Mouse (Mus musculus) embryonic facial prominence, embryonic 14.5 days (tissue): ENCODE results near the gene Zyx. TPM values are rescaled to one million over a fixed set of nuclear protein-coding genes. Genes with fewer than 3 reads are reported as not detected.

Experiments
- ATAC-seq: fragments of 200-750 bp; cut with Nextera tagmentation; 2 replicates; pipeline ENCODE4 v1.8.0; 2017; ENCODE audit warnings: low read depth, moderate number of reproducible peaks, moderate TSS enrichment
- DNase-seq: peaks from one replicate; pipeline ENCODE4 v3.0.0-alpha.2; 2015; ENCODE audit warnings: low spot score
- H3K27ac ChIP-seq: fragments of 300-500 bp; sonication (generic); replicated peaks from 2 replicates; pipeline ENCODE4 v1.5.1; 2014; ENCODE audit warnings: low read depth, mild to moderate bottlenecking, low read length, moderate library complexity
- H3K27me3 ChIP-seq: fragments of 300-500 bp; sonication (generic); replicated peaks from 2 replicates; pipeline ENCODE4 v1.6.1; 2014; ENCODE audit warnings: low read length; ENCODE audit not compliant: control insufficient read depth, insufficient read depth
- H3K36me3 ChIP-seq: fragments of 300-500 bp; sonication (generic); 2 replicates; pipeline ENCODE4 v1.6.1; 2014; ENCODE audit warnings: low read length, mixed read lengths; ENCODE audit not compliant: control insufficient read depth, insufficient read depth
- H3K4me1 ChIP-seq: fragments of 300-500 bp; sonication (generic); 2 replicates; pipeline ENCODE4 v1.6.1; 2014; ENCODE audit warnings: antibody characterized with exemption, low read length; ENCODE audit not compliant: control insufficient read depth, insufficient read depth
- H3K4me2 ChIP-seq: fragments of 300-500 bp; sonication (generic); 2 replicates; pipeline ENCODE4 v1.6.1; 2014; ENCODE audit warnings: low read depth, mild to moderate bottlenecking, low read length, moderate library complexity, mixed read lengths
- H3K4me3 ChIP-seq: fragments of 300-500 bp; sonication (generic); 2 replicates; pipeline ENCODE4 v1.5.1; 2014; ENCODE audit warnings: low read depth, mild to moderate bottlenecking, low read length
- H3K9ac ChIP-seq: fragments of 300-500 bp; sonication (generic); 2 replicates; pipeline ENCODE4 v1.6.1; 2014; ENCODE audit warnings: low read depth, mild to moderate bottlenecking, low read length, moderate library complexity, mixed read lengths
- H3K9me3 ChIP-seq: fragments of 300-500 bp; sonication (generic); 2 replicates; pipeline ENCODE4 v1.6.1; 2016; ENCODE audit warnings: low read length; ENCODE audit not compliant: control insufficient read depth
- WGBS: fragments of 180-500 bp; shearing (Covaris S2); extraction: QIAGEN DNeasy Blood & Tissue Kit; methylation state at CpG from one replicate; pipeline ENCODE4 v1.1.7; 2014; 5-methylcytosine and 5-hydroxymethylcytosine counted together
- polyA plus RNA-seq: library from polyadenylated mRNA; unstranded; fragments of >200 nt; fragmentation: Nextera tagmentation; extraction: Ambion mirVana; gene quantifications from 2 replicates; pipeline ENCODE4 v1.2.1, GENCODE M21; 2014

Gene Zyx
- polyA plus RNA-seq, 1 experiment from 2014 or later: 156 TPM

DNA sequence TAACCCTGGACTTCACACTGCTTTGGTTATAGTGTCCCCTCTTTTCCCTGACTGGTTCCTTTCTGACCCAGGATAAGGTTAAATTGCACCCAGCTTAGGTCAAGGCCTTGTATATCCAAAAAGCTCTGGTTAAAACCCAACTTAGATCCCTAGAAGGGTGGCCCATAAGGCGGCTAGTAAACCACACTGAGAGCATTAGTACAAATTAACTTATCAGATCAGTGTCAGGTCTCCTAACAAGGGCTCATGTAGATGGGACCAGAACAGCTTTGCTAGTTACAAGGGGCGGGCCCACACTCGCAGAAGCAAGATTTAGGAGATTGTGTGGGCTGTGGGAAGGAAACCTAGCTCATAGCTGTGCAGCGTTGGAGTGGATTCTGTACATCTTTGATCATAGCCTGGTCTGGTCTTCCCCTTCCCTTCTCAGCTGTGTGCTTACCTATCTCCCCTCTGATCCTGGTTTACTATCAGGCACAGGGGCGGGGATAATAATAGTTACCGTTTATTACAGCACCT lies 27.1 kb downstream of the Zyx start:
- no peak for ATAC-seq

DNA sequence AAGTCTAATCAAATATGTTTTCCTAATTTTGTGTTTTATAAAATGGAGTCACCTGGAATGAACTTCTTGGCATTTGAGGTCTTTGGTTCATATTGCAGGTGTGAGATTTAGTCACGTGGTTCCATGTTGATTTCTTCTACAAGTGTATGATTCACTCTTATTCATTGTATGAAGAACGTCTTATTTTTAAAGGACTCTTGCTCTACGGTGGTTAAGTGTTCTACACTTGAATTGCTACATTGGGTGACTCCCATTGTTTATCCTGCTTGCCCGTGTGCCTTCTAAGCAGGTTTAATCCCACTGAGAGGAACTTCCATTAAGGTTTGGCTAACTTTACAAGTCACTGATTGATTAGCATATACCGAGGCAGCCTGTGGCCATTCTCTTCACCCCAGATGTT lies 27.9 kb downstream of the Zyx start:
- H3K9ac ChIP-seq: no peak overlapping the region
- no peaks in the 10 kb centered on the region for H3K36me3 ChIP-seq
- H3K27me3 ChIP-seq: no peaks in the 10 kb centered on the region
- H3K4me2 ChIP-seq: no peak overlapping the region
- H3K4me1 ChIP-seq: peaks cover 16% of the 10 kb centered on the region
- H3K9me3 ChIP-seq: no peaks in the 10 kb centered on the region
- no peak overlapping the region for H3K27ac ChIP-seq
- H3K4me3 ChIP-seq: no peak overlapping the region
- WGBS: 75% methylated on average over 5 of the region's 5 CpGs
- ATAC-seq (no peak), DNase-seq (no peak)

More for the DNA sequence above, 27.1 kb downstream of the Zyx start:
- Histone ChIP-seq H3K27me3 (no peaks in the 10 kb centered on the region), H3K4me3 (no peak overlapping the region), H3K9ac (no peak overlapping the region), H3K9me3 (no peaks in the 10 kb centered on the region), H3K4me2 (no peak overlapping the region), H3K4me1 (peaks cover 18% of the 10 kb centered on the region), H3K36me3 (no peaks in the 10 kb centered on the region), H3K27ac (no peak overlapping the region)
- 69% methylated on average over 6 of the region's 6 CpGs for WGBS
- no peak for DNase-seq

- DNase-seq: no peak
- H3K4me3 ChIP-seq: no peak overlapping the region
- H3K27me3 ChIP-seq: no peaks in the 10 kb centered on the region
- 31% methylated on average over 3 of the region's 3 CpGs for WGBS
- H3K4me1 ChIP-seq: peaks cover 4% of the 10 kb centered on the region; the same call in 1 of the 2 replicates
- no peak overlapping the region for H3K27ac ChIP-seq
- H3K4me2 ChIP-seq: no peak overlapping the region
- no peaks in the 10 kb centered on the region for H3K36me3 ChIP-seq
- no peaks in the 10 kb centered on the region for H3K9me3 ChIP-seq
- H3K9ac ChIP-seq: no peak overlapping the region
- ATAC-seq: no peak
Observed at GRCm38 (mm10) chr6:42379551-42379950, 30.1 kb downstream of the Zyx start.

- H3K27me3 ChIP-seq: no peaks in the 10 kb centered on the region
- peak overlapping the region; percentile 11; the same call in 1 of the 2 replicates for H3K4me2 ChIP-seq
- H3K9ac ChIP-seq: no peak overlapping the region
- no peak overlapping the region for H3K27ac ChIP-seq
- H3K36me3 ChIP-seq: no peaks in the 10 kb centered on the region
- WGBS: 8% methylated on average over 8 of the region's 8 CpGs
- no peaks in the 10 kb centered on the region for H3K4me1 ChIP-seq
- H3K4me3 ChIP-seq: no peak overlapping the region
- no peaks in the 10 kb centered on the region for H3K9me3 ChIP-seq
- DNase-seq (peak; percentile 45), ATAC-seq (no peak)
Observed at GRCm38 (mm10) chr6:42380416-42381144, 31.1 kb downstream of the Zyx start.

- H3K4me2 ChIP-seq: no peak overlapping the region
- ATAC-seq: no peak
- no peak overlapping the region for H3K9ac ChIP-seq
- H3K27ac ChIP-seq: peak overlapping the region; percentile 47; the same call in 1 of the 2 replicates
- no peak for DNase-seq
- H3K4me1 ChIP-seq: no peaks in the 10 kb centered on the region
- no peaks in the 10 kb centered on the region for H3K36me3 ChIP-seq
- H3K9me3 ChIP-seq: no peaks in the 10 kb centered on the region
- WGBS: 34% methylated on average over 2 of the region's 2 CpGs
- H3K4me3 ChIP-seq: no peak overlapping the region
- H3K27me3 ChIP-seq: no peaks in the 10 kb centered on the region
Observed at GRCm38 (mm10) chr6:42381221-42381620, 31.8 kb downstream of the Zyx start.

- Histone ChIP-seq H3K9ac (no peak overlapping the region), H3K4me1 (no peaks in the 10 kb centered on the region), H3K4me3 (no peak overlapping the region), H3K27me3 (no peaks in the 10 kb centered on the region), H3K9me3 (no peaks in the 10 kb centered on the region), H3K4me2 (no peak overlapping the region), H3K36me3 (no peaks in the 10 kb centered on the region), H3K27ac (peak overlapping the region; percentile 47; the same call in 1 of the 2 replicates)
- DNase-seq (peak; percentile 33), ATAC-seq (peak; percentile 35; the same call in 1 of the 2 replicates)
- WGBS: 47% methylated on average over 9 of the region's 9 CpGs
Observed at GRCm38 (mm10) chr6:42381916-42382381, 32.5 kb downstream of the Zyx start.

- Histone ChIP-seq H3K27ac (no peak overlapping the region), H3K27me3 (no peaks in the 10 kb centered on the region), H3K4me2 (no peak overlapping the region), H3K9me3 (no peaks in the 10 kb centered on the region), H3K9ac (no peak overlapping the region), H3K4me3 (no peak overlapping the region), H3K4me1 (no peaks in the 10 kb centered on the region), H3K36me3 (no peaks in the 10 kb centered on the region)
- 84% methylated on average over 5 of the region's 5 CpGs for WGBS
- no peak for DNase-seq
- ATAC-seq: no peak
Observed at GRCm38 (mm10) chr6:42383360-42383759, 33.9 kb downstream of the Zyx start.

DNA sequence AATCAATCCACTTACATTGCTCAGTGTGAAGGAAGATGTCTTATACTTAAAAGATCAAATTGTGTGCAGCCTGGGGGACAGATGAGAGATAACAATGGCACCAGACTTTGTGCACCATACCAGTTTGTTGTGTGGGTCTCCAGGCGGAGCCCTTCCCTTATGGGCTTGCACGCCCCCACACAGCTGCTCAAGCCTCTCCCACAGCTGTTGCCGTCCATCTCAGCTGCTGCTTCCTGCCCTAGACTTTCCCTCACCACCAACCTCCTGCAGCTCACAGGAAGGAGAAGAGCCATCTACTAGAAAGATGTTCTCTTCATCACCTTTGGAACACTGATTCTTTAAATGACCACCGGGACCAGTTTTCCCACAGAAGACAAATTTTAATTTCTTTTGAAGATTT lies 36.2 kb downstream of the Zyx start:
- peak; percentile 66 for DNase-seq
- H3K27me3 ChIP-seq: no peaks in the 10 kb centered on the region
- no peak overlapping the region for H3K27ac ChIP-seq
- H3K9ac ChIP-seq: no peak overlapping the region
- H3K9me3 ChIP-seq: no peaks in the 10 kb centered on the region
- H3K4me1 ChIP-seq: no peaks in the 10 kb centered on the region
- no peak overlapping the region for H3K4me3 ChIP-seq
- no peaks in the 10 kb centered on the region for H3K36me3 ChIP-seq
- 67% methylated on average over 4 of the region's 4 CpGs for WGBS
- ATAC-seq: peak; percentile 86; the same call in 1 of the 2 replicates
- H3K4me2 ChIP-seq: no peak overlapping the region
